Mouse (Mus musculus): Measurements from ENCODE around the gene Pycr2.
"Not testable (repeated sequence)": the region's sequence is repeated elsewhere in the genome, so short reads cannot be mapped to it uniquely, and the experiment has no call there.

Gene Pycr2

GRCm38 (mm10) chr1:180905307-180905706, 1.2 kb downstream of the Pycr2 start:
- DNase-seq (ENCODE audit: low read depth, low spot score), result no peak

GRCm38 (mm10) chr1:180905876-180906275, 1.8 kb downstream of the Pycr2 start:
- no peak for DNase-seq (ENCODE audit: low read depth, low spot score)

GRCm38 (mm10) chr1:180906461-180907147, 2.5 kb downstream of the Pycr2 start:
- no peak for DNase-seq (ENCODE audit: low read depth, low spot score)

GRCm38 (mm10) chr1:180911138-180911537, 7.0 kb downstream of the Pycr2 start:
- no peak for DNase-seq (ENCODE audit: low read depth, low spot score)

GRCm38 (mm10) chr1:180911653-180912287, 7.7 kb downstream of the Pycr2 start:
- no peak for DNase-seq (ENCODE audit: low read depth, low spot score)

GRCm38 (mm10) chr1:180912792-180913191, 8.7 kb downstream of the Pycr2 start:
- no peak for DNase-seq (ENCODE audit: low read depth, low spot score)

GRCm38 (mm10) chr1:180913797-180914196, 9.7 kb downstream of the Pycr2 start:
- no peak for DNase-seq (ENCODE audit: low read depth, low spot score)

GRCm38 (mm10) chr1:180916425-180916824, 12.3 kb downstream of the Pycr2 start:
- DNase-seq (ENCODE audit: low read depth, low spot score), result no peak

- DNase-seq (ENCODE audit: low read depth, low spot score), result no peak
Measured at GRCm38 (mm10) chr1:180917053-180917452, 13.0 kb downstream of the Pycr2 start.

GRCm38 (mm10) chr1:180919686-180920085, 15.6 kb downstream of the Pycr2 start:
- DNase-seq (ENCODE audit: low read depth, low spot score), result no peak

GRCm38 (mm10) chr1:180922273-180923048, 18.4 kb downstream of the Pycr2 start:
- DNase-seq (ENCODE audit: low read depth, low spot score), result no peak

GRCm38 (mm10) chr1:180924737-180925136, 20.6 kb downstream of the Pycr2 start:
- no peak for DNase-seq (ENCODE audit: low read depth, low spot score)

GRCm38 (mm10) chr1:180926286-180926685, 22.2 kb downstream of the Pycr2 start:
- no peak for DNase-seq (ENCODE audit: low read depth, low spot score)

- no peak for DNase-seq (ENCODE audit: low read depth, low spot score)
Measured at GRCm38 (mm10) chr1:180929599-180929998, 25.5 kb downstream of the Pycr2 start.

- no peak for DNase-seq (ENCODE audit: low read depth, low spot score)
Measured at GRCm38 (mm10) chr1:180931106-180931505, 27.0 kb downstream of the Pycr2 start.

GRCm38 (mm10) chr1:180933659-180934058, 29.6 kb downstream of the Pycr2 start:
- no peak for DNase-seq (ENCODE audit: low read depth, low spot score)

- no peak for DNase-seq (ENCODE audit: low read depth, low spot score)
Measured at GRCm38 (mm10) chr1:180934467-180935419, 30.6 kb downstream of the Pycr2 start, which contains the start of gene Lefty1. Lefty1 (plus strand) TSS chr1:180935022.

GRCm38 (mm10) chr1:180936610-180937398, 32.7 kb downstream of the Pycr2 start:
- not testable (repeated sequence) for DNase-seq (ENCODE audit: low read depth, low spot score)

GRCm38 (mm10) chr1:180937631-180938030, 33.5 kb downstream of the Pycr2 start:
- DNase-seq (ENCODE audit: low read depth, low spot score), result not testable (repeated sequence)

- not testable (repeated sequence) for DNase-seq (ENCODE audit: low read depth, low spot score)
Measured at GRCm38 (mm10) chr1:180938781-180939180, 34.7 kb downstream of the Pycr2 start.
